Mouse (Mus musculus): ENCODE measurements around the gene Afg3l1.
A peak's percentile ranks its signal among the peaks of the same experiment; 100 is the strongest.
"Not testable (repeated sequence)": the region's sequence is repeated elsewhere in the genome, so short reads cannot be mapped to it uniquely, and the experiment has no call there.

The Afg3l1 gene

DNA sequence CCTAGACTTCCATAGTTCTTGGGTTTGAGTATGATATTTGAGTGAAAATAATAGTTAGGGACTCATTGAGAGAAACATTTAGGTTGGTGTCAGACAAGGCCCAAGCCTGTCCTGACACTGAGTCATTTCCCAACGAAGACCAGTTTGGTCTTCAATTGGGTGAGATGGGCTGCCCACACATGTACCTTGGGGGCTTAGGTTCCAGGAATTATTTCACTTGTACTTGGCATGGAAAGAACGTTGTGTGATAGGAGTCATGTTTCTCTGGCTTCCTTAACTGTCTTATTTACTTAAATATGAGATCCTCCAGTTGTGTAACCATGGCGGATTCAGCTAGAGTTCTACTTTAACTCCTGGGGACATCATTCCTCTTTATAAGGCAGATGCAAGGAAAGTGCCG is 14.1 kb upstream of the Afg3l1 start:
- no peak for DNase-seq (ENCODE audit: low spot score in 2 of 2)

DNA sequence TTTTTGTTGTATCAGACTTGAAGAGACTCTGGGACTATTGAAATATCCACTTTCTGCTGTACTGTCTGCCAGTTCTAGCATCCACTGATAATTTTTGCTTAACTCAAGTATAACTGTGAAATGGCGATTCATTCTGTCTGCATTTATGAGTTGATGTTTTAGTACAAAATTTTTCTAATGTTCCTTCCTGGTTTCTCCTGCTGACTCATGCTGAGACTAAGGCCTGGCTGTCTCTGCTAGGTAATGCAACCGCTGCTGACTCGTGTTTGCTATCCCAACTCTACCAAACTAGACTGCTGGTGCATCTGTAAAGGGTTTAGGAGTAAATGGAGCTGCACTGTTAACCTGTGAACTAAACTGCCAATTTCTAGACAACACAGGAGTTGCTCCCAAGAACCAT is 10.2 kb upstream of the Afg3l1 start:
- DNase-seq (ENCODE audit: low spot score in 2 of 2), result no peak

DNA sequence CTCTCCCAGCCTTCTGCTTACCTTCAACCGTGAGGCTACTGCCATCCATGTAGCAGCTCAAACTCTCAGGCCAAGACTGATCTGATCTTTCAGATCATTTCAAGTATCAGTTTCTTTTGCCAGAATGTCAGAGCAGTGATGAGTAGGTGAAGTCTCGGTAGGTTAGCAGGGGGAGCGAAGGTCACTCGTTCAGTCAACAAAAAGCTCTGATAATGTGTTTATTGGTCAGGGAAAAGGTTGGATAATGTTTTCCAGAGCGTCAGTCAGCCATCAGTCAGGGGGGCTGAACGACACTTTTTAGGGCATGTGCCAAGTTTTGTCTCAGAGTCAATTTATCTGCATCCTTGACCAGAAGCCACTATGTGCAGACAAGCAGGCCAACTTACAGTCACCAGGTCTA is 4.7 kb upstream of the Afg3l1 start:
- not testable (repeated sequence) for DNase-seq (ENCODE audit: low spot score in 2 of 2)

DNA sequence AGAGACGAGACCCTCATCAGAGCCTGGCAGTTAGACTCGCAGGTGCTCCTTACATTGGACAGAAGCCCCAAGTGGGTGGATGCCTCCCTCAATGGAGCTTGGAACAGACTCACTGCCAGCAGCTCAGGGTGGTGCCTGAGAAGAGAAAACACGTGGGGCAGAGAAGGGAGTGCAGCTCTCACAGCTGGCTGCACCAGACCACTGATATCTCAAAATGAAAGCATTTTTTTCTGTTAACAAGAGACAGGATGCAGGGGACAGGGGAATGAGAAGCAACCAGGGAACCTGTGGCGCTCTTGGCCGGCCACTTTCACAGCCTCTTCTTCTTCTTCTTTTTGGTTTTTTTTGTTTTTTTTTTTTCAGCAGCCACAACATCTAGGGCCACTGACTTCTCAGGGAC is 3.2 kb upstream of the Afg3l1 start:
- DNase-seq (ENCODE audit: low spot score in 2 of 2), result not testable (repeated sequence)

DNA sequence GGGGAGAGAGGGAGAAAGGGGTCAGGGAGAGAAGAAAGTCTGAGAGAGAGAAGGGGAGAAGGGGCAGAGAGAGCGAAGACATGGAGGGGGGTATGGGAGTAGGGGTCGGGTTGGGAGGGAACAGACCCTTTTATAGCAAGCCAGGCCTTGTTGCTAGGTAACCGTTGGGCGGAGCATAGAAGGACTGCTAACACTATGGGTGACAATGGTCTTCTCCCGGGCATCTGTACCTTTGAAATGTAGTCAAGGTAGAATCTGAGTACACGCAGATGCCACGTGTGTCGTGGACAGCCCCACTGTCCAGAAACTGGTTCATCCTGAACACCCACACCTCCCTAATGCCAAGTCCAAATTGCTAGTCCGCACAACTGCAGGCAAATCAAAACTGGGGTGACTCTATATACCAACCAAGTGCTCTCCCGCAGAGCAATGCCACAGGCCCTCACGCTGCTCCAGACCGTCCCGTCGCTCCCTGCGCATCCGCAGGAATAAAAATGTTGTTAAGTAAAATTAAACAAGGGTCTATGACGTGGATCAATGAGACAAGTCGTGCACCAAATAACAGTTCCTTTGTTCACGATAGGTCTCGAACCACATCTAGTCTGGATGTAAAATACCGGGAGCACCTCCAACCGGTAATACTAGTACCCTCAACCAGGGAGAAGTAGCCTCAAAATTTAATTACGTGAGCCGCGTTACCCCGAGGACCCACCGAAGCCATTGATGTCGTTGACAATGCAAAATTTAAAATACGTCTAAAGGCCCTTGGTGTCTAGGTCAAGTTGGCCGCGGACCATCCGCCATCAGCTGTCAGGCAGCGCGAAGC is 579 bp upstream of the Afg3l1 start:
- no peak for DNase-seq (ENCODE audit: low spot score in 2 of 2)

DNA sequence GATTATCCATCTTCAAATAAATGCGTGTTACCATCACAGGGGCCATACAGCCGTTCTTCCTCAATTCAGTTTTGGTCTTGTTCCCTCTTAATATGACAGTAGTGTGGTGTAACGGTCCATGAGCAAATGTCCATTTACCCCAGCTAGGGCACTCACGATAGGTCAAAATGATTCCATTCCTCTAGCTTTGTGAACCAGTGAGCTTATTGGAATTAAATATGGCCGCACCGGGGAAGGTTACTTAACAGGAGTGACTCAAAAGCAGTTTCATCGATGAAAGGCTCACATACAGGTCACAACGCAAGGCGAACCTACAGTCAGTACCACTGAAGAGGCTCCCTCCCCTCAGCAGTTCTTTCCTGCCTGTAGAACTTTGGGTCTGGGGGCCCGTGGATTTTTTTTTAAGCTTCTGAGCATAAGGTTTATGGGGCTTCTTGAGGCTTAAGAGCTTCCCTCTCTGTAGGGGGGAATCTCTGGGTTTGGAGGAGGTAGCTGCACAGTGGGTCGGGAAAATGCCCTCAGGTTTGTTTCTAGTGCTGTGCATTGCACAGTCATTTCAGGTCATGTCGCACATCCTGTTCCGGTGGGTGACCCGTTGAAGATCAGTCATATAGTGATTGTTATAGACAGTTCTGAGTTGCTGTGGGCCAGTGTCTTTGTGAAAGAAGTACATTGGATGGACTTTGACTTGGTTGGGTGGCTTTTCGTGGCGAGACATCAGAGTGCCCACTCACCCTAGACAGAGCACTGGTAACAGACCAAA is 934 bp downstream of the Afg3l1 start:
- no peak for DNase-seq (ENCODE audit: low spot score in 2 of 2)

DNA sequence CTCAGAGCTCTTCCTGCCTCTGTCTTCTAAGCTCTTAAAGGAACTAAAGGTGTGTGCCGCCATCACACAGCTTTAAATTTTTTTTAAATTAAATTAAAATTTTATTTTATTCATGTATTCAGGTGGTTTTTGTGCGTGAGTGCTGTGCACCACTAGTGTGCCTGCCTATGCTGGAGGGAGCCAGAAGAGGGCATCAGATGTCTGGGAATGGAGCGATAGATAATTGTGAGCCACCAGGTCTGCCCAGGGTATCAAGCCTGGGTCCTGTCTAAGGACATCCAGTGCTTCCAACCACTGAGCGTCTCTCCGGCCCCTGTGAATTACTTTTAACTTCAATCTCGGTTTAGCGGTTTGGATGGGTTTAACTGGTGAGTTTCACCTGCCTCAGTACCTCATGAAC is 4.9 kb downstream of the Afg3l1 start:
- DNase-seq (ENCODE audit: low spot score in 2 of 2), result no peak

DNA sequence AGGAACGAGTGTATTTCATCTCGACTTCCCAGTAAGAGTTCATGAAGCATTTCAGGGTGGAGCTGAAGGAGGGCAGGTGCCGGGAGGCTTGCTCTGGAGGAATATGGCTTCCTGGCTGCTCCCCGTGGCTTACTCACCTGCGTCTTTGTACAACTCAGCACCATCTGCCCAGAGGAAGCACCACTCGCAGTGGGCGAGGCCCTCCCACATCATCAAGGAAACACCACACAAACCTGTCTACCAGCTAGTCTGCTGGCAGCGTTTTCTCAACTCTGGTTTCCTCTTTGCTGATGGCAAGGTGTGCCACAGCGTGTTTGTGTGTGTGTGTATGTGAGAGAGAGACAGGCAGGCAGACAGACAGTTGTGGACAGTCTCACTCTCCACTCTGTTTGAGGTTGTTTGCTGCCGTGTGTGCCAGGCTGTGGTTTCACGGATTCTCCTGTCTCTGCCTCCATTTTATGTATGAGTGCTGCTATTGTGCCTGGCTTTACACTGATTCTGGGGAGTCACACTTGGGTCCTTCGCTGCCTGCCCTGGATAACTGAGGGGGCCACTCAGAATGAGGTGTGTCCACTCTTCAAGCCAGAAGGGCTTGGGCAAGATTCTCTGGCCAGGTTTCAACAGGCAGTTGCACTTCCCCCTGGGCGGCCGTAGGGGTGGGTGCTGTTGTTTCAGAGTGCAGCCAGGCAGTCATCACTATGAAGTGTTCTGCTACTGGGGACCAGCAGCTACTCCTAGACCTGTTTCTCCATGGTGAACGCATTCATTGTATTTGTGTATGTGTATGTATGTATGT is 13.8 kb downstream of the Afg3l1 start:
- no peak for DNase-seq (ENCODE audit: low spot score in 2 of 2)

DNA sequence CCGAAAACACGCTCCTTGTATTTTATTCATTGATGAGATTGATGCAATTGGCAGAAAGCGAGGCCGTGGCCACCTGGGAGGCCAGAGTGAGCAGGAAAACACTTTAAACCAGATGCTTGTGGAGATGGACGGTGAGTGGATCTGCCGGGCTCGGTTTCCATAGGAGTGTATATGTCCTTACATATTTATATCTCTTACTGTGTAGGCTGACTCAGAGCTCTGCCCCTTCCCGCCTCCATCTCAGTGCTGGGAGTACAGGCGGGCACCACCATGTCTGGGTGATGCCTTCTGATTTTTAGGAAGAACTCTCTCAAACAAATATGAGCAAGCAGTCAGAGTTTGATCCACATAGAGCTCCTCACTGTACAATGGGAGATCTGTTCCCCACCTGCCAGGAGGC is 15.2 kb downstream of the Afg3l1 start:
- no peak for DNase-seq (ENCODE audit: low spot score in 2 of 2)

DNA sequence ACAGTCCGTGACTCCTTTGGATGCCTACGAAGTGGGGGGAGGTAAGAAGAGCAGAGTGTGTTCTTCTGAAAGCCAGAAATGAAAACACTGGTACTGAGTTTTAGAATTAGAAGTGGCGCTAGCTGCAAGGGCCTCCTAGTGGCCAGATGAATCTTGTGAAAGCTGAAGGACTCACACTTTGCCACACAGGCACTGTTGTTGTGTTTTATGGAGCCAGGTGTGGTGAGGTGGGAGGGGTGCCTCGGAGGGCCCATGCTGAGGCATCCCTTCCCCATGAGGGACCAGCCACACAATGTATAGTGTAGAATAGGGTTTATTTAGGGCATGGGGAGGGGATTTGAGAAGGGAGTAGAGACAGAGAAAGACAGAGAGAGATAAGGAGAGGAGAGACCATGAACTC is 20.0 kb downstream of the Afg3l1 start:
- DNase-seq (ENCODE audit: low spot score in 2 of 2), result no peak

DNA sequence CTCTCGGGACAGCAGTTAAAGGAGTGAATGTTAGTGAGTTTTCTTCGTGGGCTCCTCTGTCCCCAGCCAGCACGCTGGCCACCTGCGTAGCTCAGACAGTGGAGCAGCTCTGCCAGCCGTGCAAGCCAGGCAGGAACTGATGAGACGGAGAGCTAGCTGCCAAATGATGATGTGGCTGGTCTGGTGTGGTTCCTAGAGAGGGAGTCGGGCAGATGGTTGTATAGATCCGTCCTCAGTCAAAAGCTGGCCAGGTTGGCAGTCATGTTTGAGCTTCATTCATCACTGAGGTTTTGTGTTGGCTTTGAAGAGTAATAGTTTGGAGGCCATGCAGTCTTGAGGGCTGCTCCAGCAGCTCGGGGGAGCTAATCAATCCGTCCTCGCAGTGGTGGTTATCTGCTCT is 21.3 kb downstream of the Afg3l1 start:
- no peak for DNase-seq (ENCODE audit: low spot score in 2 of 2)

DNA sequence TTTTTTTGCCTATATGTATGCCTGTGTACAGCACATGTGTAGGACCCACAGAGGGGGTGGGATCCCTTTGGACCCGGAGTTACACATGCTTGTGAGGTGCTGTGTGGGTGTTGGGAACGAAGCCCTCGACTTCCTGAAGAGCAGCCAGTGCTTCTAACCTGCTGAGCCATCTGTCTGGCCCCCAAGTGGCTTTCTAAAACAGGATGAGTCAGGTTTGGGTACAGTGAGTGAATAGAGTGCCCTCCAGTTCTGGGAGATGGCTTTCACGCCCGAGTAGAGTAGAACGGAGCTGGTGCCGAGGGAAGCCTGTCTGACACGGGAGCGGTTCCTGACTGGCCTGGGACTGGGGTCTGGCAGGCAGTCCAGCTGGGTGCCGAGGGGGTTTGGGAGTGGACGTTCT is 21.9 kb downstream of the Afg3l1 start:
- no peak for DNase-seq (ENCODE audit: low spot score in 2 of 2)

DNA sequence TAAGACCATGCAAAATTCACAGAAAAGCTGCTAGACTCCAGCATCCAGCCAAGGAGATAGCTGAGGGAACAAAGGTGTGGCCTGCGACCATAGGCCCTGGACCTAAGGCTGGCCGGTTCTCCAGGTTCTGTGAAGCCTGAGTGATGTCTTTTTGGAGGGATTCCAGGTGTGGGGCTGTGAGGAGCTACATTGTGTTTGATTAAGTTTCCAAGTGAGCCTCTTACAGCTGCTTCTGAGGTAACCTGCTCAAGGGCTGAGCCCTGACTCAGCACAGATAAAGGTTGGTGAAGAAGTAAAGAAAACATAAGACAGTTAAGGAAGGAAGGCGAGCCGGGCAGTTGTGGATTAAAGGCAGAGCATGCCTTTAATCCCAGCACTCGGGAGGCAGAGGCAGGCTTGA is 24.5 kb downstream of the Afg3l1 start:
- DNase-seq (ENCODE audit: low spot score in 2 of 2), result no peak

DNA sequence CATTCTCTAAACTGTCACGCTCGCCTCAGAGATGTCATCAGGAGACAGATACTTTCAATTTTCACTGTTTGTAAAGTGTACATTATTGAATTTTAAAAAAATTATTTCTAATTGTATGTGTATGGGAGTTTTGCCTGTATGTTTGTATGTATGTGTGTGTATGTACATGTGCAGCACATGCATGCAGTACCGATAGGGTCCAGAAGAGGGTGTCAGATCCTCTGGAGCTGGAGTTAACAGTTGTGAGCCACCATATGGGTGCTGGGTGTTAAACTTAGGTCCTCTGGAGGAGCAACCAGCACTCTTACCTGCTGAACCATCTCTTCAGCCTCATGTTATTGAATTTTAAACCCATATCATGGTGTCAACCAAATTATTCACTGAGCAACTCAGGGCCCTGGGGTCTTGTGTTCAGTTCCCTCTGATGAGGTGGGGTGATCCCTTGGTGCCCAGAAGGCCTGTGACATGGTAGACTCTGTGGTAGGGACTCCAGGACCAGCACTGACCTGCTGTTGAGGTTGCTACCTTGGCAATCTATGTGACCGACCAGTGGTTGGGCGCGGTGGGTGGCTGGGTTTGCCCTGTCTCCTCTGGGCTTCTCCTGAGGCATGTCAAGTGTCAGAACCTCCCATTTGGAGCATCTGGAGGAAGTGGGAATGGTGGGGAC is 26.2 kb downstream of the Afg3l1 start:
- DNase-seq (ENCODE audit: low spot score in 2 of 2), result no peak

DNA sequence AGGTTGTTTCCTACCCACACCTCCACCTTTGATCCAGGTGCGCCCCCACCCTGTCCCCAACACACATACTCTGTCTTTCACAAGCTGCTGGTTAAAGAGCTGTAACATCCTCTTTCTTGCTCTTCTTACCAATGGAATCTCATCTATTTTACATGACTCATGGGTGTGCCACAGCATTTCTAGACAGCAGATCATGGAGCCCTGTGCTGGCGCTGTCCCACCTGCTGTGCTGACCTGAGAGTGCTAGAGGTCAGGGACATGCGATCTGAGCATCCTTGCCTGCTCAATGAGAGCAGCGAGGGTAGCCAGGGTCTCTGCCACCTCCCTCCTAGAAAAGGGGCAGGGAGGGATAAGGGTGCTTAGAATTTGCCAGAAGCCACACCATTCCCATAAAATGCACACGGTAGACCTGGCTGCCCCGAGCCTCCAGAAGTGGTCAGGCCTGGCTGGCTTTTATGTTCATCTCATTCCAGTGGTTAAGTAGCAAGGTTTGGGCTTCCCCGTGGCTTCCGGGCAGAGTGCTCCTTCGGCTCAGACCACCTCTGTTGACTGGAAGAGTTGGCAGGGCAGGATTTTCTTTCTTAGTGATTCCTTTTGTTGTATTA is 27.0 kb downstream of the Afg3l1 start:
- no peak for DNase-seq (ENCODE audit: low spot score in 2 of 2)

DNA sequence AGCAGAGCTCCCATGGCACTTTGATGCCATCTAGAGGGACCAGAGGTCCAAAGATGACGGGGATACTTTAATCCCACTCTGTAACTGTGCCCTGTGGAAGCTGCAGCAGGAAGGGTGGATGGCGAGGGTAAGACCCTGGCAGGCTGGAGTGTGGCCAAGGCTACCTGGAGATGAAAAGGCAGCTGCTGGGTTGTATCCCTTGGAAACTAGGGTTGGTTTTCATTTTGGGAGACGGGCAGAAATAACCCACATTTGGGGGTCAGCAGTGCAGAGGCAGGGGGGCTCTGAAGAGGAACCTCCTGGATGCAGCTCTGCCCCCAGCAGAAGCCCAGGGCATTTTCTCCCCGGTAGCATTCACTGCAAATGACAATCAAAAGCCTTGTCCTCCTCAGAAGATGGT is 27.6 kb downstream of the Afg3l1 start:
- no peak for DNase-seq (ENCODE audit: low spot score in 2 of 2)

DNA sequence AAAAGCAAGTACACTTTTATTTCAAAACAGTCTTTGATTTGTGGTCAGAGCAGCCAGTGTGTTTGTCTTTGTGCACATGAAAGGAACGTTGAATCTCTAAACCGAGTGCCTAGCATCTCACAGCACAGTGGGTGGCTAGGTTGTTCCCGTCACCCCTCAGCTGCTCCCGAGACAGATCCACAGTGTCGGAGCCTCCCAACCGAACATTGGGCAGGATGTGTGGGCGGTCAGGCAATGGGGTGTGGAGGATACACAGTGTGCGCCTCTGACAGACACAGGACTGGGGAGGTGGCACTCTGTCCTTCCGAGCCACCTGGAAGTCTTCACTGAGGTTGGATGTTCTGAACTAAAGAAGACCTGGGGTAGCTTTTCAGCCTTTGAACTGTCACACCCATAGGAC is 28.0 kb downstream of the Afg3l1 start:
- DNase-seq (ENCODE audit: low spot score in 2 of 2), result no peak

DNA sequence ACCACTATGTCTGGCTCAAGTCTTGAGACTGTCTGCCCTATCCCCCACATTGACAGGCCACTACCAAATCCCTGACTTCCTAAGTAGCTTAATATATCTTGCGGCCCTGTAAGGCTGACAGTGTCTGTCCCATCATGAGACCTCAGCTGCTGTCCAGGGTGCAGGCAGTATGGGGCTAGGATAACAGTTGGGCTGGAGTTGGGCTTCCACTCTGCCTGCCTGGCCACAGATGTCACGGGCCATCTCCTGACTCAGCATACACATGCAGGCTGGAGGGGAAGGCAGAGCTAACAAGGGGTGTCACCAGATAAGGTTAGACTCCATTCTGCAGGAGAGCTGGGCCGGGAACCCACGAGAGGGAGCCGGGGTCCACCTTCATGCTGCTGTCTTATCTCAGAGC is 29.4 kb downstream of the Afg3l1 start:
- DNase-seq (ENCODE audit: low spot score in 2 of 2), result no peak

DNA sequence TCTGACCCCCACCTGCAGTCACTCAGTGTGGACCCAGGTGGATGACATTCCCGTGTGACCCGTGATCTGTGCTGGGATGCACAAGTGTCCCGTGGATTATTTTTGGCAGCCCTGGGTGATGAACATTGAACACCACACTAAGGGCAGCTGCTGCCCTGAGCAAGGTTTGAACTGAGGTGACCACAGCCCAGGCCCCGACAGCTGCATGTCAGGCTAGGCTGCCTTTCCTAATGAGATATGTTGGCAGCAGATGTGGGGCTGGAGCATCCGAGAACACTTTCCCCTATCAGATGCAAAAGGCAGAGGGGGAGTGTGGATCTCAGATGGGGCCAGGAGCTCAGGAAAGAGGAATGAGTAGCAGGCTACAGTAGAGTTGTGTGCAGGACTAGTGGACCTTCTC is 33.1 kb downstream of the Afg3l1 start:
- DNase-seq (ENCODE audit: low spot score in 2 of 2), result no peak

DNA sequence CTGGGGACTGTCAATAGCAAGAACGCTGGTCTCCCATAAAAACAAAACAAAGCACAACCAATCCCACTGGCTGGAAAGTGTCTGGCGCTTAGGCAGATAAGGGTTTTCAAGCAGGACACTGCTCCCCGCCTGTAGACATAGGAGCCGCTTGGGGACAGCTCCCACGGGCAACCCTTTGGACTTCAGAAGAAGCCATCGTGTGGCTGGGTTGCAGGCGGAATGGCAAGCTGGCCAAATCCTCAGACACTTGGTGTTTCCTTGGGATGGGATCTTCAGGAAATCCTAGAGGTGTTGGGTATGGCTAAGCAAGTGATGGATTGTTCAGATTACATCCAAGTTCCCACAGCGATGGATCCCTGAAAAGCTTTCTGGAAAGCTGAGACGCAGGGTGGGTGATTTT is 36.4 kb downstream of the Afg3l1 start:
- DNase-seq (ENCODE audit: low spot score in 2 of 2), result no peak

DNA sequence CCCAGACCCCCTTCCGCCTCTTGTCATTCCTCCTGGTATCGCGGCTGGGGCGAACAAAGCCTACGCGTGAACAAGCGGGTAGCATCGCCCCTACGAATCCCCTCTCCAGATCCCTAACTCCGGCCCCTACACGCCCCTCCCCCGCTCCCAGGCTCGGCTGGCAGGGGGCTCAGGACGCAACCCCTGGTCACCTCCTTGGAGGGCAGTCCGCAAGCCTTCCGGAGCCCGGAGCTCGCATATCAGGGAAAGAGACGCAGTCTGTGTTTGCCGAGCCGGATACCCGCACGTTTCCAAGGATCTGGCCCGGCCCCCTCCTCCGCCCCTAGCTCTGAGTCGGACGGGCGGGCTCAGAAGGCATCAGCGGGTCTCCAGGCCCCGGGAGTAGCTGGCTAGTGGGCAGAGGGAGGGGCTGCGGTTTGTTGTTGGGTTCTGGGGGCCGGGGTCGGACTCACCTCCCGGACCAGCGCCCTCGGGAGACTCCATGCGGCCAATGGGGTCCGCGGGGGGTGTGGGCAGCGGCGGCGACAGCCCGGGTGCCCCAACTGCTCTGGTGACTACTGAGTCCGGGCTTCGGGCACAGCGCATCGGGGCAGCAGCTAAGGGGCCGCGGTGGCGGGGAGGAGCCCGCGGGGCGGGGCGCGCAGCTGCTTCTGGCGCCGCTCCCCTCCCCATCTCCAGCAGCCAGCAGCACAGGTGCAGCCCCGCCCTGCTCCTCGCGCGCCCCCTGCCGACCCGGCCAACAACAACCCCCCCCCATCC is 37.3 kb downstream of the Afg3l1 start, which contains the start of gene Dbndd1:
Dbndd1 (minus strand) TSS at position 683 of the 759 bp plus-strand sequence.
- DNase-seq (ENCODE audit: low spot score in 2 of 2), result peak in 1 of 2 experiments; percentile 65
